ENCODE assay signal across 8 mouse cellular contexts in the genomic region with DNA sequence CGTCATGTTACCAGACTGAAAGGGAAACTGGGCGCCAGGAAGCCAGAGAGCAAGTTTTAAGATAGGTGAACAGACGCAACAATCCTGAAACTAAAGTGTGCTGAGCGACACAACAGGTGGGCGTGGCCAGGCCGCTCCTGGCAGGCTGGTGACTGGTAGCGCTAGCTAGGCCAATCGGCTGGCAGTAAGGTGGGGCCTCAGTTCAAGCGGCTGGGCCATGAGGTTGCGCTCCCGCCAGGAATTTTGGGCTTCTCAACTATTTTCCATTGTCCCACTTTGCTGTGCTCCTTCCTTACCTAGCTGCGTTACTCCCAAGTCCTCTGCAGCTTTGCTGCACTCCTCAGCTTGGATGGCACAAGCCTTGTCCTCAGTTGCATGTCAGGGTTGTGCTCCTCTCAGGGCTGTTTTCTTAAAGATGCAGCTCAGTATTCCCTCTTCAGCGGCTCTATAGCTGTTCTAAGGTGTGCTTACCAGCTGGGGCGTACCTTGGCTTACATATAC. TPM values are rescaled to one million over a fixed set of nuclear protein-coding genes. Genes with fewer than 3 reads are reported as not detected.
DNase-seq lines count a peak whose midpoint lies in the region; ATAC-seq and TF ChIP-seq lines count a peak whose summit lies in the region.

A gene (minus strand): TSS at position 30 of the 501 bp plus-strand sequence.

- TF ChIP-seq CTCF in bone marrow, adult 2 months (IDR thresholded peaks at IDR 0.05; ENCODE audit: control insufficient read depth, insufficient read depth, low read length), result no peak
- TF ChIP-seq CTCF in heart, postnatal 0 days (IDR thresholded peaks at IDR 0.05; ENCODE audit: low read depth), result no peak

- H3K36me3 ChIP-seq in ES-E14 (ENCODE audit: control insufficient read depth, insufficient read depth, low read length, poor library complexity, severe bottlenecking), result no peaks in the 10 kb centered on the region
- H3K36me3 ChIP-seq in heart, postnatal 0 days (replicated peaks; ENCODE audit: control insufficient read depth, insufficient read depth, low read length), result peaks cover 12% of the 10 kb centered on the region

- H3K4me3 ChIP-seq in ES-E14 (ENCODE audit: insufficient read depth in 1 of 2, low read depth in 1 of 2, low read length in 2 of 2, poor library complexity in 1 of 2, severe bottlenecking in 1 of 2), result peak within 1 kb of the TSS; percentile 58 to 67
- peak within 1 kb of the TSS; percentile 70 for H3K4me3 ChIP-seq in bone marrow, adult 2 months (replicated peaks; ENCODE audit: control insufficient read depth, low read depth, low read length)
- H3K4me3 ChIP-seq in heart, postnatal 0 days (ENCODE audit: low read depth, low read length), result peak within 1 kb of the TSS; percentile 50

- peak within 1 kb of the TSS; percentile 59 for H3K4me2 ChIP-seq in heart, postnatal 0 days (ENCODE audit: low read depth, low read length)

- no peaks in the 10 kb centered on the region for H3K27me3 ChIP-seq in heart, postnatal 0 days (ENCODE audit: control insufficient read depth, insufficient read depth, low read length)

- TF ChIP-seq POLR2A in bone marrow, adult 2 months (IDR thresholded peaks at IDR 0.05; ENCODE audit: borderline replicate concordance, control insufficient read depth, low read depth, low read length), result peak; percentile 62; the same call in 1 of the 2 replicates

- peak; percentile 93 for ATAC-seq in erythroid progenitor cell, adult 5-6 weeks (replicated peaks; ENCODE audit: low FRiP score, poor library complexity, severe bottlenecking)
- peak; percentile 99 for ATAC-seq in heart, postnatal 0 days (ENCODE audit: insufficient read depth, low read depth)

- H3K27ac ChIP-seq in ES-E14 (ENCODE audit: insufficient read depth, low read depth, low read length, poor library complexity, severe bottlenecking), result no peak within 1 kb of the TSS
- H3K27ac ChIP-seq in bone marrow, adult 2 months (ENCODE audit: control insufficient read depth, insufficient read depth, low read depth, low read length, poor library complexity), result peak within 1 kb of the TSS; percentile 71
- peak within 1 kb of the TSS; percentile 58 for H3K27ac ChIP-seq in heart, postnatal 0 days (ENCODE audit: low read depth)

- no peak for TF ChIP-seq EP300 in heart, postnatal 0 days (IDR thresholded peaks at IDR 0.05; ENCODE audit: low read depth)

- H3K9ac ChIP-seq in ES-E14 (ENCODE audit: insufficient read depth, low read depth, low read length, poor library complexity, severe bottlenecking), result peak within 1 kb of the TSS; percentile 34
- peak within 1 kb of the TSS; percentile 45 for H3K9ac ChIP-seq in heart, postnatal 0 days (replicated peaks; ENCODE audit: low read depth, low read length)

- peaks cover 0 to 2% of the 10 kb centered on the region in 2 experiments; a peak in 1 of 4 replicates for H3K4me1 ChIP-seq in ES-E14 (ENCODE audit: control insufficient read depth in 2 of 2, insufficient read depth in 2 of 2, low read length in 2 of 2, poor library complexity in 1 of 2)
- no peaks in the 10 kb centered on the region; the same call in 1 of the 2 replicates for H3K4me1 ChIP-seq in bone marrow, adult 2 months (ENCODE audit: control insufficient read depth, insufficient read depth, low read length)
- H3K4me1 ChIP-seq in heart, postnatal 0 days (ENCODE audit: control insufficient read depth, insufficient read depth), result no peaks in the 10 kb centered on the region

- WGBS in bone marrow, adult 2 months, result 2% methylated on average over 14 of the region's 14 CpGs
- 2% methylated on average over 14 of the region's 14 CpGs for WGBS in heart, postnatal 0 days

- H3K9me3 ChIP-seq in ES-E14 (ENCODE audit: control insufficient read depth, insufficient read depth, low read depth, low read length), result no peaks in the 10 kb centered on the region
- no peaks in the 10 kb centered on the region for H3K9me3 ChIP-seq in heart, postnatal 0 days (replicated peaks; ENCODE audit: control insufficient read depth, low read length)

- peak; percentile 63 for DNase-seq in ES-E14 (ENCODE audit: low read depth, low spot score)
- peak; percentile 86 for DNase-seq in heart, postnatal 0 days (ENCODE audit: low spot score)
- DNase-seq in kidney, postnatal 25 days, result peak; percentile 87 to 93
- DNase-seq in lung, postnatal 10 days, result peak; percentile 81
- peak; percentile 50 for DNase-seq in ovary, postnatal 14 days (ENCODE audit: low spot score)
- DNase-seq in urinary bladder, postnatal 10 days (ENCODE audit: low spot score), result peak; percentile 20

- in situ Hi-C loops in ES-E14 (cut with MboI; ENCODE audit: low sequenced_read_pairs in 2 of 2, unreplicated experiment in 2 of 2), result no loop called here

TF ChIP-seq in ES-E14, 5 proteins besides CTCF, POLR2A, EP300 and RAD21:
- TF ChIP-seq HCFC1 (IDR thresholded peaks at IDR 0.05; ENCODE audit: borderline replicate concordance, insufficient read depth, low read length), result no peak
- no peak for TF ChIP-seq CHD2 (IDR thresholded peaks at IDR 0.05; ENCODE audit: low read depth, low read length)
- no peak for TF ChIP-seq ZNF384 (IDR thresholded peaks at IDR 0.05; ENCODE audit: low read depth, low read length)
- TF ChIP-seq ZC3H11A (IDR thresholded peaks at IDR 0.05; ENCODE audit: borderline replicate concordance, low read depth, low read length), result no peak

RNA-seq across cellular contexts. Expression of the gene that starts here (rescaled TPM):
- 0.11 and 0.40 TPM in 2 replicates for total RNA-seq in ES-E14 (2012; rRNA removed)
- polyA plus RNA-seq in bone marrow, adult 2 months (2011; ENCODE audit: insufficient read depth, insufficient read length, low replicate concordance, missing spikeins), result 1.7 and 2.9 TPM in 2 replicates
- 12.3 and 33.1 TPM in 2 replicates for total RNA-seq in erythroid progenitor cell, adult 5-6 weeks (2015; ENCODE audit: low replicate concordance)
- 5.9 and 13.7 TPM in 2 replicates for total RNA-seq in erythroid progenitor cell, adult 5-6 weeks (2017; ENCODE audit: low replicate concordance)
- 1.6 and 8.2 TPM in 2 replicates for total RNA-seq in heart, postnatal 0 days (2014; rRNA removed; ENCODE audit: low replicate concordance)
- 0.53 and 0.55 TPM in 2 replicates for polyA plus RNA-seq in heart, postnatal 0 days (2015; fragmentation: Nextera tagmentation; extraction: Ambion mirVana)

Comparison
In these comparisons a context has a peak if more than half of its experiments do, and no peak if none do; other contexts are left out.
1. Peak in DNase-seq, H3K4me3 ChIP-seq and H3K9ac ChIP-seq in ES-E14; RNA of the gene not detected or under 1 TPM.
2. DNase-seq: peak in every context shown above with its lines; median percentile 90 in kidney, postnatal 25 days; 86 in heart, postnatal 0 days; 81 in lung, postnatal 10 days; 63 in ES-E14; 50 in ovary, postnatal 14 days; 20 in urinary bladder, postnatal 10 days.